Mouse (Mus musculus) C2C12 (cell line): ENCODE measurements at regions not wholly inside any gene's neighbourhood (a gene's known extent, or its start where the extent isn't known, plus 50 kb on each side); places are given as distances from the start of the nearest gene placed in this dataset.

Source experiments
- CTCF ChIP-seq: IDR thresholded peaks from one replicate; pipeline ENCODE4 v1.5.1; 2011; ENCODE audit not compliant: control insufficient read depth, insufficient read depth, insufficient read length
- MAX ChIP-seq: IDR thresholded peaks from one replicate; pipeline ENCODE4 v1.6.1; 2011; ENCODE audit warnings: mild to moderate bottlenecking, control low read depth
- MYOD1 ChIP-seq: IDR thresholded peaks from one replicate; pipeline ENCODE4 v1.6.1; 2011; ENCODE audit warnings: low read depth; ENCODE audit not compliant: control insufficient read depth, insufficient read length

DNA sequence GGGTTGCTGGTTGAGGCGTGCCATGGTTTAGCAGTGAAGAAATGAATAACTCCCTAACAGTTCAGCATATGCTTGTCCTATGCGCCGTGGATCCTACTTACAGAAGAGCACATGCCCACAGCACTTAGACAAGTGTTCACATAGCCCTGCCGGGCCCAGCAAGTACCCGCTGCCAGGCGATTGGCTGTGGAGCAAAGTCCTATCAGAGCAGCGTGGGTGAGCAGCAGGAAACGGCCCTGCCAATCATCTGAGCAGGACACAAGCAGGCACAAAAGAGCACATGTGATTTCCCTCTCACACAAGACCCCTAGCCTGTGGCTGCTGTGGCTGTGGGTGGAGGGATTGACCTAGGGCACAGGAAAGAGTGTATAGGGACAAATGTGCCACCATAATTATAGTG, 243.7 kb upstream of the Dio3 start:
- TF ChIP-seq MAX: no peak
- no peak for TF ChIP-seq CTCF
- no peak for TF ChIP-seq MYOD1
